Mouse (Mus musculus): ENCODE measurements around the gene Col6a6.

- no peak for TF ChIP-seq CTCF (IDR thresholded peaks at IDR 0.05; ENCODE audit: extremely low read depth, insufficient read depth, low read length)
- TF ChIP-seq POLR2A (IDR thresholded peaks at IDR 0.05; ENCODE audit: extremely low read depth, insufficient read depth, low read length) = peak; percentile 94
These were observed 185.2 kb downstream of the Col6a6 start, which contains the start of gene Pik3r4 for GRCm38 (mm10) chr9:105642460-105643371.

Data from cortical plate, adult 2 months (tissue).